Mouse (Mus musculus): Measurements from ENCODE around the gene Fam131a. TPM values are rescaled to one million over a fixed set of nuclear protein-coding genes. Genes with fewer than 3 reads are reported as not detected.
"Not testable (repeated sequence)": the region's sequence is repeated elsewhere in the genome, so short reads cannot be mapped to it uniquely, and the experiment has no call there.

The Fam131a gene
- polyA plus RNA-seq (2017; shearing (Covaris generic)), result under 1 TPM; 0.34 to 0.59 TPM

GRCm38 (mm10) chr16:20693111-20693701 lies at the start of gene Fam131a:
Gene Fam131a (plus strand): TSS chr16:20693241.
- peak; percentile 76 for ATAC-seq

GRCm38 (mm10) chr16:20643911-20644310 lies 49.1 kb upstream of the Fam131a start:
- no peak for ATAC-seq

- ATAC-seq, result peak; percentile 97
These were observed 41.7 kb upstream of the Fam131a start, which contains the start of gene Psmd2 for GRCm38 (mm10) chr16:20651076-20651946. Gene Psmd2 (plus strand): TSS chr16:20651652.

DNA sequence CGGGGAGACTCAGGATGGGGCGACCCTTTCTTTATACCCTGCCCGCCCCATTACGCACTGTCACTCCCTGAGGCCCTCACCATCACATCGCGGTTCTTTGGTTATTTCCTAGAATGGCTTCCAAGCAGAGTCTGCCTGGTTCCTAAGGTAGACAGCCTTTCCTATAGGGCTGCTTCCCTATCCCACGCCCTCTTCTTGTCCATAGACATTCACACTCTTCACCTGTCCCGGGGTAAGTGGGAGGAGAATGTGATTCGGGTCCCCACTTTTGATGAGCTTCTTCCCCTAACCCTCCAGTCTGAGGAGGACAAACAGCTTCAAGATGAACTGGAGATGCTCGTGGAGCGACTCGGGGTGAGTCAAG lies 41.1 kb upstream of the Fam131a start:
- ATAC-seq, result no peak

DNA sequence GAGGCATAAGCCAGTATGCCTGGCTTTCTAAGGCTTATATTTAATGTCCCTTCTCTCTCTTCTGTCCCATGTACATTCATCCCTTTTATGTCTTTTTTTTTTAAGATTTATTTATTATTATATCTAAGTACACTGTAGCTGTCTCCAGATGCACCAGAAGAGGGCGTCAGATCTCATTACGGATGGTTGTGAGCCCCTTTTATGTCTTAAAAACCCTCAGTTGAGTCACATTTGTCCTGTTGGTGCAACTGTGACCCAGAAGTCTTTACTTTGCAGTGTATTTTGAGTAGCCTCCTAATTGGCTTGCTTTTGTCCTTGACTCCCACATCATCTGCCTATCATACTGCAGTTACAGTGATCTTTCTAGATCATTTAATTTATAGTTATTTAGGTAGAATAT lies 39.7 kb upstream of the Fam131a start:
- no peak for ATAC-seq

GRCm38 (mm10) chr16:20657661-20658060 lies 35.4 kb upstream of the Fam131a start:
- no peak for ATAC-seq

DNA sequence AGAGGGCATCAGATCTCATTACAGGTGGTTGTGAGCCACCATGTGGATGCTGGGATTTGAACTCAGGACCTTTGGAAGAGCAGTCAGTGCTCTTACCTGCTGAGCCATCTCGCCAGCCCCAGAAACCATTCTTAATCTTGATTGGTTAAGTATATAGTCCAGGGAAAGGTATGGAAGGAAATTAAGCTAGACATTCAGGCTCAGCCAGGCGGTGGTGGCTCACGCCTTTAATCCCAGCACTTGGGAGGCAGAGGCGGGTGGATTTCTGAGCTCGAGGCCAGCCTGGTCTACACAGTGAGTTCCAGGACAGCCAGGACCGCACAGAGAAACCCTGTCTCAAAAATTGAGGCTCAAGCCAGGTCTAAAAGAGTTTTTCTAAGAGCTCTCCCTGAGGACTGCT lies 25.0 kb upstream of the Fam131a start, which contains the start of gene Eif4g1:
Gene Eif4g1 (plus strand): TSS at position 301 of the 400 bp plus-strand sequence.
- not testable (repeated sequence) for ATAC-seq

- no peak for ATAC-seq
These were observed 22.8 kb upstream of the Fam131a start for GRCm38 (mm10) chr16:20670291-20670690.

- peak; percentile 15 for ATAC-seq
These were observed 21.2 kb upstream of the Fam131a start for GRCm38 (mm10) chr16:20671886-20672285.

DNA sequence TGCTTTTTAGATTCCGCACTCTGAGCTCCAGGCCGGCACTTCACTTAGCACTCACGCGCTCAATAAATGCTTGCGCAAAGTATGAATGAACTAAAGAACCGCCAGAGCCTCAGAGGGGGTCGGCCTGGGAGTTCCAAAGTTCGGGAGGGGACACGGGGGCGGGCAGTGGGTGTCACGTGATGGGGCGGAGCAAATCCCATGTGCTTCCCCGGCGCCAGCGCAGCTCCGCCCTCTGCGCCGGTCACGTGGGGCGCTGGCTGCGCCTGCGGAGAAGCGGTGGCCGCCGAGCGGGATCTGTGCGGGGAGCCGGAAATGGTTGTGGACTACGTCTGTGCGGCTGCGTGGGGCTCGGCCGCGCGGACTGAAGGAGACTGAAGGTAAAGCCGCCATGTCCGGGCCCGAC lies 20.5 kb upstream of the Fam131a start:
- ATAC-seq, result peak; percentile 90

- ATAC-seq, result peak; percentile 40
These were observed 19.9 kb upstream of the Fam131a start for GRCm38 (mm10) chr16:20672965-20673705.

DNA sequence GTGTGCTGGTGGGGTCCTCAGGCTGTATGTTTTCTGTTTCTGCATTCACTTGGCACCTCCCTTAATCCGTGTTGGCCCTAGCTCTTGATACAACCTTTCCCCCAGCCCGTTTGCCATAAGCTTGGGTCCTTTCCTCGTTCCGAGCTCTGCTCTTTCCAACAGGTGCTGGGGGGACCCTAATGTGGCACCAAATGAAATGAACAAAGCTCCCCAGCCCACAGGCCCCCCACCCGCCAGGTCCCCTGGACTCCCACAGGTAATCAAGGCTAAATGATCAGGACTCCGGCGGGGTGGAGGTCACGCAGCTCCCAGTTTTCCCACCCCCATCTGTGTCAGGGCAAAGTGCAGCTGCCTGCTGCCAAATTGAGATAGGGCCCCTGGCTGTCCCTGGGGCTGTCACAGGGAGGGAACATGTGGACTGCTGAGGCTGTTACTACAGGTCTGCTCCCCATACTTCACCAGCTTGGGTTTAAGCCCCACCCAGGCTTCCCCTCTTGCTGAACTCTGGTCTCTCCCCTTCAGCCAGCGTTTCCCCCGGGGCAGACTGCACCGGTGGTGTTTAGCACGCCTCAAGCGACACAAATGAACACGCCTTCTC lies 19.2 kb upstream of the Fam131a start:
- ATAC-seq, result no peak

- ATAC-seq, result no peak
These were observed 17.8 kb upstream of the Fam131a start for GRCm38 (mm10) chr16:20675213-20675612.

DNA sequence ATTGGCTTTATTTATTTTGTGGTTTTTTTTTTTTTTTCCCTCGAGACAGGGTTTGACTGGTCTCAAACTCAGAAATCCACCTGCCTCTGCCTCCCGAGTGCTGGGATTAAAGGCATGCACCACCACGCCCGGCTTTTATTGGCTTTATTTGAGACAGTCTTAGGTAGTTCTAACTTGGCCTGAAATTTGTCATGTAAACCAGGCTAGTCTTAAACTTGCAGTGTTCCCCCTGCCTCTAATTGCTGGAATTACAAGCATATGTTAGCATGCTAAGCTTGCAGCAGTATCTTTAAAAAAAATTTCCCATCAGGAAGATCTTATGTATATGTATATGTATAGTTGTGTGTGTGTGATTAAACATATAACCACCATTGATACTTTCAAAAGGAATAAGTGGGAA lies 16.3 kb upstream of the Fam131a start:
- no peak for ATAC-seq

DNA sequence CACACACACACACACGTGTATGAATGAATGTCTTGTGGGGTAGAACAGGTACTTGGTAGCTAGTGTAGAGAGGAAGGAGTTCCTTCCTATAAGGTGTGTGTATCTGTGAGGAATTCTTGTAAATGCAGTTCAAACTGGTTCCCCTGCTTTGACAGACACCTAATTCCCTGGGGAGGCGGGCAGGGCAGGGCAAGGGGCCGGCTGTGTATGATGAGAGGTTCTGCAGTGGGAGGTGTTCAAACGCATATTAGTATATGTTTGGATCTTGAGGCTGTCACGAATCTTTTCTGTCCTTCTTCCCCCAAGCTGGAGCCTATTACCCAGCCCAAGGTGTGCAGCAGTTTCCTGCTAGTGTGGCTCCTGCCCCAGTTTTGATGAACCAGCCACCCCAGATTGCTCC lies 15.7 kb upstream of the Fam131a start:
- no peak for ATAC-seq

GRCm38 (mm10) chr16:20677974-20678675 lies 14.9 kb upstream of the Fam131a start:
- ATAC-seq, result no peak

- no peak for ATAC-seq
These were observed 2.3 kb upstream of the Fam131a start for GRCm38 (mm10) chr16:20690774-20691173.

- ATAC-seq, result no peak
These were observed 1.4 kb upstream of the Fam131a start for GRCm38 (mm10) chr16:20691617-20692016.

DNA sequence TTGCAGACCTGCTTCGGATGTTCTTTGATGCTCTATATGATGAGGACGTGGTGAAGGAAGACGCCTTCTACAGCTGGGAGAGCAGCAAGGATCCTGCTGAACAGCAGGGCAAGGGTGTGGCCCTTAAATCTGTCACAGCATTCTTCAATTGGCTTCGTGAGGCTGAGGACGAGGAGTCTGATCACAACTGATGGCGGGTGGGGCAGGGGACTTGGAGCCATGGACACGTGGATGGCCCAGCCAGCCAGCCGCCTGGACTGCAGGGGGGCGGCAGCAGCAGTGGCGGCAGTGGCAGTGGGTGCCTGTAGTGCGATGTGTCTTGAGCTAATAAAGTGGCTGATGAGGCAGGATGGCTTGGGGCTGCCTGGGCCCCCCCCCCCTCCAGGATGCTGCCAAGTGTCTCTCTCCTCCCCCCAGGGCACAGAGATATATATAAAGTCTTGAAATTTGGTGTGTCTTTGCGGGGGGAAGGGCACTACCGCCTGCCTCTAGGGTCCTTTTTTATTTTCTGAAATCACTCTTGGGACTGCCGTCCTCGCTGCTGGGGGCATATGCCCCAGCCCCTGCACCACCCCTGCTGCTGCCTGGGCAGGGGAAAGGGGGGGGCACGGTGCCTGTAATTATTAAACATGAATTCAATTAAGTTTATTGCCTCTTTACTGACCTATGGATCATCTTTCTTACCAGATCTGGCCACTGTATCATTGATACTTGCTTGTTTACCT lies 638 bp upstream of the Fam131a start:
- no peak for ATAC-seq

GRCm38 (mm10) chr16:20694781-20695180 lies 1.7 kb downstream of the Fam131a start:
- ATAC-seq, result no peak

DNA sequence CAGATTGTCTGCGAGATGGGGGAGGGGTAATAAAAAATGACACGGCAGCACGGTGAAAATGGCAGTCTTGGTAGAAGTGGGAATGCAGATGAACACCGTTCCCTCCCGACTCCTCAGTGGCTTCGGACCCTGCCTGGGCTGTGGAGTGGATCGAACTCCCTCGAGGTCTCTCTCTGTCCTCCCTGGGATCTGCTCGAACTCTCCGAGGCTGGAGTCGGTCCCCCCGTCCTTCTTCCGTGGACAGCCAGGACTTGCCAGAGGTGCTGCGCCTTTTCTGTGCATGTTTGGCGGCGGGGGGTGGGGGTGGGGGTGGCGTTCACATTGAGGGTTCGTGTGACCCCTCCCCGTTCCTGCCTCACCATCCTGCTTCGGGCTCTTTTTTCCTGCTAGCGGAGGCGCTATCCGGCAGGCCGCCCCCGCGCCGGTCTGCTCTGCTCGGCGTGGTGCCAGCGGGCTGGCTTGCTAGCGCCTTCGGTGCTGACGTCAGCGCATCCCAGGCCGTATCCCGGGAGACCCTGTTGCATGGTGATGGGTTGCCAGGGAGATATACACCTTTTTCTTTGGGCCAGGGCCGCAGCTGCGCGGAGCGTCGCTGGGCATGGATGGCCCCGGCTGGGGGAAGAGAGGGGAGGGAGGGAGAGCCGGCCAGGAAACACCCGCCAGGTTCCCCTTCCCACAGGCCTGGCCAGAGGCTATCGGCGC lies 2.7 kb downstream of the Fam131a start:
- ATAC-seq, result peak; percentile 40
